Comparison of ENCODE assay signal across 9 mouse cellular contexts in the genomic region with DNA sequence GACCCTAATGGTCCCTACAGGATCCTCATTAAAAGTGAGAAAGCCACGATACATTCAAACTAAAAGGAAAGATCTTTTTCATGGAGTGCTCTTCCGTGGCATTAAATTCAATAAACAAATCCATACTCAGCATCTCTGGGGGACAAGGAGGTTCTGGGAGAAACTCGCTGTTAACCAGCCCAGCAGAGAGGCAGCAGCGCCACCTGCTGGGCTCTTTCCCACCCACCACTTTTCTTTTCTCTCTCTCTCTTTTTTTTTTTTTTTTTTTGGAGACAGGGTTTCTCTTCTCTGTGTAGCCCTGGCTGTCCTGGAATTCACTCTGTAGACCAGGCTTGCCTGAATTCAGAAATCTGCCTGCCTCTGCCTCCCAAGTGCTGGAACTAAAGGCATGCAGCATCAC. TPM values are rescaled to one million over a fixed set of nuclear protein-coding genes. Genes with fewer than 3 reads are reported as not detected.
A peak's percentile ranks its signal among the peaks of the same experiment; 100 is the strongest.
DNase-seq lines count a peak whose midpoint lies in the region; ATAC-seq and TF ChIP-seq lines count a peak whose summit lies in the region.
"Had no signal": no experiment of that assay in that cellular context is flagged by ENCODE, and none has a peak within 500 bp of the region (broad histone marks: within the 10 kb centered on the region; RNA-seq: fewer than 3 reads in every experiment).

No protein-coding gene starts in this region.

- H3K9me3 ChIP-seq in hindbrain, embryonic 10.5 days: no peaks in the 10 kb centered on the region
- no peaks in the 10 kb centered on the region for H3K9me3 ChIP-seq in hindbrain, embryonic 16.5 days (ENCODE audit: control insufficient read depth, low read length)
- H3K9me3 ChIP-seq: limb, embryonic 12.5 days had no signal

- under 1% methylated on average over 4 of the region's 4 CpGs for WGBS in hindbrain, embryonic 10.5 days
- WGBS in hindbrain, embryonic 16.5 days: 1% methylated on average over 4 of the region's 4 CpGs

- H3K9ac ChIP-seq in hindbrain, embryonic 16.5 days (ENCODE audit: low read depth, low read length): no peak overlapping the region
- H3K9ac ChIP-seq: limb, embryonic 12.5 days had no signal

- peaks cover 39% of the 10 kb centered on the region for H3K36me3 ChIP-seq in hindbrain, embryonic 10.5 days
- H3K36me3 ChIP-seq in hindbrain, embryonic 16.5 days (ENCODE audit: control insufficient read depth, insufficient read depth, low read length): peaks cover 12% of the 10 kb centered on the region

- H3K4me1 ChIP-seq in hindbrain, embryonic 10.5 days (replicated peaks): peaks cover 47% of the 10 kb centered on the region
- H3K4me1 ChIP-seq in hindbrain, embryonic 16.5 days (ENCODE audit: control insufficient read depth, insufficient read depth, low read depth, low read length): peaks cover 25% of the 10 kb centered on the region
- H3K4me1 ChIP-seq in cortical plate, adult 2 months (ENCODE audit: control insufficient read depth, insufficient read depth, low read length): 0 out of 2 replicates have a peak, but pooled peaks cover 2% of the 10 kb centered on the region

- H3K4me3 ChIP-seq in hindbrain, embryonic 10.5 days: no peak overlapping the region
- no peak overlapping the region for H3K4me3 ChIP-seq in hindbrain, embryonic 16.5 days (ENCODE audit: low read length)
- H3K4me3 ChIP-seq in cortical plate, adult 2 months (ENCODE audit: insufficient read depth, low read length): no peak overlapping the region
- H3K4me3 ChIP-seq: limb, embryonic 12.5 days had no signal

- H3K27me3 ChIP-seq in hindbrain, embryonic 10.5 days (ENCODE audit: insufficient read depth, poor library complexity, severe bottlenecking): peaks cover 45% of the 10 kb centered on the region
- peaks cover 4% of the 10 kb centered on the region; the same call in 1 of the 2 replicates for H3K27me3 ChIP-seq in hindbrain, embryonic 16.5 days (replicated peaks; ENCODE audit: control insufficient read depth, insufficient read depth, low read length)

- ATAC-seq in hindbrain, embryonic 16.5 days: no peak

- H3K27ac ChIP-seq in hindbrain, embryonic 10.5 days: peak overlapping the region; percentile 73; the same call in 1 of the 2 replicates
- no peak overlapping the region for H3K27ac ChIP-seq in hindbrain, embryonic 16.5 days (ENCODE audit: low read depth, low read length)
- H3K27ac ChIP-seq in cortical plate, adult 2 months (ENCODE audit: insufficient read depth, low read length): no peak overlapping the region
- H3K27ac ChIP-seq: limb, embryonic 12.5 days had no signal

- H3K4me2 ChIP-seq in hindbrain, embryonic 16.5 days (ENCODE audit: low read length): no peak overlapping the region
- H3K4me2 ChIP-seq: limb, embryonic 12.5 days had no signal

- no peak for TF ChIP-seq POLR2A in cortical plate, adult 2 months (IDR thresholded peaks at IDR 0.05; ENCODE audit: extremely low read depth, insufficient read depth, low read length)

- TF ChIP-seq CTCF in cortical plate, adult 2 months (IDR thresholded peaks at IDR 0.05; ENCODE audit: extremely low read depth, insufficient read depth, low read length): peak; percentile 71

- peak; percentile 68 for DNase-seq in hindbrain, embryonic 10.5 days (ENCODE audit: low spot score)
- peak; percentile 58 to 63 for DNase-seq in B cell, adult 2 months
- peak; percentile 82 for DNase-seq in ZHBTc4 (ENCODE audit: low read depth, low spot score)
- DNase-seq in kidney, postnatal 10 days: peak; percentile 85
- DNase-seq in lung, postnatal 36 days: peak; percentile 66
- DNase-seq in thymus, postnatal 36 days: peak; percentile 33 to 37

RNA-seq across cellular contexts. Expression of a gene that starts 18.4 kb away (rescaled TPM):
- polyA plus RNA-seq in hindbrain, embryonic 10.5 days (2016; fragmentation: Nextera tagmentation; extraction: Ambion mirVana): 62.8 and 62.9 TPM in 2 replicates
- 37.9 TPM in 2 replicates for polyA plus RNA-seq in hindbrain, embryonic 16.5 days (2015; fragmentation: Nextera tagmentation; extraction: Ambion mirVana)
- polyA plus RNA-seq in cortical plate, adult 2 months (2012; rRNA removed): 18.6 and 19.3 TPM in 2 replicates

RNA-seq across cellular contexts. Expression of a gene that starts 18.4 kb away (rescaled TPM):
- 5.2 and 12.9 TPM in 2 replicates for polyA plus RNA-seq in hindbrain, embryonic 10.5 days (2016; fragmentation: Nextera tagmentation; extraction: Ambion mirVana)
- 3.0 and 6.7 TPM in 2 replicates for polyA plus RNA-seq in hindbrain, embryonic 16.5 days (2015; fragmentation: Nextera tagmentation; extraction: Ambion mirVana)
- polyA plus RNA-seq in cortical plate, adult 2 months (2012; rRNA removed): 13.8 and 15.8 TPM in 2 replicates

RNA-seq across cellular contexts. Expression of a gene that starts 25.5 kb away (rescaled TPM):
- 4.0 and 5.7 TPM in 2 replicates for polyA plus RNA-seq in hindbrain, embryonic 10.5 days (2016; fragmentation: Nextera tagmentation; extraction: Ambion mirVana)
- 1.5 and 2.1 TPM in 2 replicates for polyA plus RNA-seq in hindbrain, embryonic 16.5 days (2015; fragmentation: Nextera tagmentation; extraction: Ambion mirVana)
- 1.8 and 2.4 TPM in 2 replicates for polyA plus RNA-seq in cortical plate, adult 2 months (2012; rRNA removed)

RNA-seq across cellular contexts. Expression of a gene that starts 39.5 kb away (rescaled TPM):
- 221 and 243 TPM in 2 replicates for polyA plus RNA-seq in hindbrain, embryonic 10.5 days (2016; fragmentation: Nextera tagmentation; extraction: Ambion mirVana)
- 86.1 and 93.2 TPM in 2 replicates for polyA plus RNA-seq in hindbrain, embryonic 16.5 days (2015; fragmentation: Nextera tagmentation; extraction: Ambion mirVana)
- 33.9 and 35.4 TPM in 2 replicates for polyA plus RNA-seq in cortical plate, adult 2 months (2012; rRNA removed)

Comparison
In these comparisons a context has a peak if more than half of its experiments do, and no peak if none do; other contexts are left out.
1. DNase-seq: peak in every context shown above with its lines; median percentile 85 in kidney, postnatal 10 days; 82 in ZHBTc4; 68 in hindbrain, embryonic 10.5 days; 66 in lung, postnatal 36 days; 60 in B cell, adult 2 months; 35 in thymus, postnatal 36 days.